Mouse (Mus musculus): ENCODE measurements around the gene Olfr1500. TPM values are rescaled to one million over a fixed set of nuclear protein-coding genes. Genes with fewer than 3 reads are reported as not detected.
"Not testable (repeated sequence)": the region's sequence is repeated elsewhere in the genome, so short reads cannot be mapped to it uniquely, and the experiment has no call there.

Gene Olfr1500
- not detected in 2 replicates for polyA plus RNA-seq (2015; fragmentation: Nextera tagmentation; extraction: Ambion mirVana)

DNA sequence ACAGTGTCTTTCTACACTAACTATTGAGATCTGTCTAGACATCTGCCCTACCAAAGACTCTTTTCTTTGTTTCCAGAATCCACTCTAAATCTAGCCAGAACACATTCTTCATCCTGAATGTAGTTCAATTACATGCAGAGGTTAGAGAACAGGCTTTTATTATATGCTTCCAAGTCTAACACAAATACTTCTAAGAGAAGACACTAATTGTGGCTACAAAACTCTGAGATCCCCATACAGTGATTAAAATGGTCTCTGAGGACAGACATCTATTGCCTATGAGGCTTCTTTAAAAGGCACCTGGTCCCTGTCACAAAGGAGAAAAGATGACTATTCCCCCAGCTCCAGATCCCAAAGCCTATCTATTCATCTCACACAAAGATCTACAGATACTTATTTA lies at the start of gene Olfr1500:
Gene Olfr1500 (minus strand): TSS at position 101 of the 400 bp plus-strand sequence.
- no peak for ATAC-seq (ENCODE audit: low FRiP score, low read depth)
- H3K27me3 ChIP-seq: no peaks in the 10 kb centered on the region
- no peak within 1 kb of the TSS for H3K4me3 ChIP-seq
- no peak within 1 kb of the TSS for H3K27ac ChIP-seq
- H3K4me1 ChIP-seq: no peaks in the 10 kb centered on the region
- no peaks in the 10 kb centered on the region for H3K36me3 ChIP-seq
- H3K9ac ChIP-seq: no peak within 1 kb of the TSS
- no peaks in the 10 kb centered on the region for H3K9me3 ChIP-seq
- H3K4me2 ChIP-seq (replicated peaks): no peak within 1 kb of the TSS

DNA sequence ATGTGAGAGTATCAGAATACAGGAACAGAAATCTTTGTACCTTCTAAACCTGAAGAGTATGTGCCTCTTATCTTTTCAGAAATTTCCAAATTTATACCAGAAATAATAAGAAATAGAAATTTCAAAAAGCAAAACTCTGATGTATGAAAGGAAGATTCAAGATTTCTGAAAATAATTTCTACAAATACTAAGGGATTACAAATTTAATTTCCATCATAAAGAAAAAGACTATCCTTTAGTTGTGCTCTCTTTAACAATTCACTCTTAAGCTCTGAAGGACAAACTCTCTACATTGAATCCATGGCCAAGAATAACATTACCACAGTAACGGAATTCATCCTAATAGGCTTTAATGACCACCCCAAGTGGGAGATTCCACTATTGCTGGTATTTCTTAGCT lies 31.2 kb upstream of the Olfr1500 start, which contains the start of gene Olfr1502:
Gene Olfr1502 (plus strand): TSS at position 301 of the 400 bp plus-strand sequence.
- 83% methylated on average over 1 of the region's 1 CpGs for WGBS
- no peak within 1 kb of the TSS for H3K9ac ChIP-seq
- no peak for ATAC-seq (ENCODE audit: low FRiP score, low read depth)
- no peaks in the 10 kb centered on the region for H3K36me3 ChIP-seq
- H3K27me3 ChIP-seq: no peaks in the 10 kb centered on the region
- no peaks in the 10 kb centered on the region for H3K4me1 ChIP-seq
- no peak within 1 kb of the TSS for H3K27ac ChIP-seq
- H3K4me3 ChIP-seq: no peak within 1 kb of the TSS
- no peaks in the 10 kb centered on the region for H3K9me3 ChIP-seq
- H3K4me2 ChIP-seq (replicated peaks): no peak within 1 kb of the TSS

DNA sequence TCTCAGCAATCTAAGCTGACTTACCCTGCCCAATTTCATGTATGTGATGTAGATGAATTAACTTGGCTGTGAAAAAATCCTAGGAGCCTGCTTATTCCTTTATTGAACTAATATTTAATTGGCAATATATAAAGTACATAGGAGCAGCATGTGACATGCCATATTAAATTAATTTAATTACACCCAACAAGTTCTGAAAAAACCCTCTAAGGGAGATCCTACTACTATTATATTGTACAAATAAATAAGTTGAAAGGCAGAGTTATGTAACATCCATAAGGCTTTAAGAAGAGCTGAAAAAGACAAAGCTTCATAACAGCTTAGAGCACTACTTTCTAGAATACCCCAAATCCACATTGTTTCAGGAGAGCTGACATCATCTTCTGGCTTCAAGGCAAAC lies 20.3 kb upstream of the Olfr1500 start, which contains the start of gene Olfr1501:
Gene Olfr1501 (minus strand): TSS at position 101 of the 400 bp plus-strand sequence.
- not testable (repeated sequence) for H3K27me3 ChIP-seq; H3K27ac ChIP-seq; H3K4me3 ChIP-seq; ATAC-seq (ENCODE audit: low FRiP score, low read depth); H3K4me2 ChIP-seq (replicated peaks); H3K4me1 ChIP-seq; H3K9me3 ChIP-seq; H3K36me3 ChIP-seq; H3K9ac ChIP-seq

DNA sequence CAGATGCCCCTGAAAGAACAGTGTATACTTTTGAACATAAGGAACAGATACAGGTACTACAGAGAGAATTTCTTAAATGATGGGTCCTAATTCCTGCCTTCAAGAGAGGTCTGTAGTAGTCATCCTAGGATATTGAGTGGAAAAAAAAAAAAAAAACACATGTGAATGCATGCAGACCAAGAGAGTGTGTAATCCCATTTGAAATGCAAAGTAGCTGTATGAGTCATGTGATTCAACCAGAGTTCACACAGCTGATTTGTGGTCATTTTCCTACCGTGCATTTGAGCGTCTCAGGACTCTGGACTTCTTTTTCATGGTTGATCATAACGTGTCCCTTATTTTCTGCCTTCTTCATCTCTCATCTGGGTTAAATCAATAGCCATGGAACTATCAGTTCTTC lies 1.8 kb downstream of the Olfr1500 start:
- no peak for ATAC-seq (ENCODE audit: low FRiP score, low read depth)
- 82% methylated on average over 3 of the region's 3 CpGs for WGBS
- no peak overlapping the region for H3K4me2 ChIP-seq (replicated peaks)

DNA sequence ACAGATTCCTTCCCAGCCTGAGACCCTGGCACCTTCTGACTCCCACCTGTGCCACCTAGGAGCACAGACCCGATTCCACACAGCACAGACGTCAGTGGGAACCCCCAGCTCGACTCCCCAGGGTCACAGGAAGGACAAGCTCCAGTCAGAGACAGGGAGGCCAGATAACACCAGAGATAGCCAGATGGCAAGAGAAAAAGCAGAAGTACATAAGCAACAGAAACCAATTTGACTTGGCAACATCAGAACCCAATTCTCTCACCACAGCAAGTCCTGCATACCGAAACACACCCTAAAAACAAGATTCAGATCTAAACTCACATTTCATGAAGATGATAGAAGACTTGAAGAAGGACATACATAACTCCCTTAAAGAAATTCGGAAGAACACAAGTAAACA lies 9.4 kb downstream of the Olfr1500 start:
- no peak overlapping the region for H3K4me3 ChIP-seq
- no peak overlapping the region for H3K27ac ChIP-seq
- no peaks in the 10 kb centered on the region for H3K27me3 ChIP-seq
- H3K9ac ChIP-seq: no peak overlapping the region
- no peak for ATAC-seq (ENCODE audit: low FRiP score, low read depth)
- no peak overlapping the region for H3K4me2 ChIP-seq (replicated peaks)
- H3K4me1 ChIP-seq: no peaks in the 10 kb centered on the region
- no peaks in the 10 kb centered on the region for H3K9me3 ChIP-seq
- 67% methylated on average over 5 of the region's 5 CpGs for WGBS
- no peaks in the 10 kb centered on the region for H3K36me3 ChIP-seq

More for the DNA sequence above, 1.8 kb downstream of the Olfr1500 start:
- Histone ChIP-seq H3K9ac (no peak overlapping the region), H3K4me1 (no peaks in the 10 kb centered on the region), H3K27ac (no peak overlapping the region), H3K9me3 (no peaks in the 10 kb centered on the region), H3K4me3 (no peak overlapping the region), H3K27me3 (no peaks in the 10 kb centered on the region), H3K36me3 (no peaks in the 10 kb centered on the region)

DNA sequence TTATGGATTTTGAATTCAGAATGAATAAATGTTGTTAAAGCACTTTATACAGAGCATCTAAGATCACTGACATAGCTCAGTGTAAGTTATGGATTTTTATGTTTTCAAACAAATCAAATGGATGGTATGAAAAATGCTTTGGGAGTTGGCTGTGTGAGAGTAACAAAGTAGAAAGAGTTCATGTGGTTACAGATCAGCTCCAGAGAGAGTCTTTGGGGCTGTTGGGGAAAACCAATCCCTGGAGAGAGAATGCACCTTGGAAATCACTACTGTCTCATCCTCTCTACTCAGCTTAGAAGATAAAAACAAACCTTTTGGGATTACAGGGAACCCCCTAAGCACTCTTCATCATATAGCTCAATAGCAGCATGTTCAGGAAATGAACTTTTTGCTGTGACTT lies 10.9 kb downstream of the Olfr1500 start, which contains the start of gene Olfr1499:
Gene Olfr1499 (minus strand): TSS at position 101 of the 400 bp plus-strand sequence.
- Histone ChIP-seq H3K4me1 (no peaks in the 10 kb centered on the region), H3K9me3 (no peaks in the 10 kb centered on the region), H3K36me3 (no peaks in the 10 kb centered on the region), H3K27me3 (no peaks in the 10 kb centered on the region), H3K27ac (no peak within 1 kb of the TSS), H3K4me2 (replicated peaks) (no peak within 1 kb of the TSS), H3K9ac (no peak within 1 kb of the TSS), H3K4me3 (no peak within 1 kb of the TSS)
- no peak for ATAC-seq (ENCODE audit: low FRiP score, low read depth)

DNA sequence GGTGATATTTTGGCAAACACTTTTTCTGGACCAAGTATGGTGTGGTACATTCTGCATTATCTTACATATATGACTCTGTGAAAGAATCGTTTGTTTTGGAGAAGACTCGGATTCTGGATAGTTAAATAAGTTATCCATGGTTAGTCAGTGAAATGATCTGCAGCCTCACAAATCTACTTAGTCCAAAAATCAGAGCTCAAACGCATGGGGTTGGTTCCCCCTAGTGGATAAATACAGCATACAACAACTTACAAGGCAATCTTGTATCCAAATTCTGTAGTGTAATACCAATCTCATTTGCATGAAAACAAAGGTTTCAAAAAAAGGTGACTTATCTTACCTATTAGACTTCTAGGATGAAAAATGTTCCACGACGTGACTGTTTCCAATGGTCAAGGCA lies 11.5 kb downstream of the Olfr1500 start:
- Histone ChIP-seq H3K9me3 (no peaks in the 10 kb centered on the region), H3K4me1 (no peaks in the 10 kb centered on the region), H3K27ac (no peak overlapping the region), H3K4me3 (no peak overlapping the region), H3K27me3 (no peaks in the 10 kb centered on the region), H3K36me3 (no peaks in the 10 kb centered on the region), H3K4me2 (replicated peaks) (no peak overlapping the region), H3K9ac (no peak overlapping the region)
- no peak for ATAC-seq (ENCODE audit: low FRiP score, low read depth)
- 40% methylated on average over 5 of the region's 5 CpGs for WGBS

DNA sequence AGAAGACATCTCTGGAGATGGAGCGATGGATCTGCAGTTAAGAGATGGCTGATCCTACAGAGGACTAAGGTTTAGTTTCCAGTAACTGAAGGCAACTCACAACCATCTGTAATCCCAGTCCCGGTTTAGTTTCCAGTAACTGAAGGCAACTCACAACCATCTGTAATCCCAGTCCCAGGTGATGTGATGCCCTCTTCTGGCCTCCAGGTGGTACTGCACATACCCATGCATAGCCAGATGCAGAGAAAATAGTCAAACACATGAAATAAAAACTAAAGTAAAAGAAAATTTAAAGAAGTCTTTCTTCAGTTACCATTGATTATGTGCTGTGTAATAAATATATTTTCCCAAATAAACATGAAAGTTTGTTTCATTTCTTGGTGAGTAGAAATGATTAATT lies 17.5 kb downstream of the Olfr1500 start:
- 51% methylated on average over 2 of the region's 2 CpGs for WGBS
- H3K4me3 ChIP-seq: no peak overlapping the region
- no peak overlapping the region for H3K27ac ChIP-seq
- no peak overlapping the region for H3K4me2 ChIP-seq (replicated peaks)
- H3K9ac ChIP-seq: no peak overlapping the region
- no peaks in the 10 kb centered on the region for H3K4me1 ChIP-seq
- H3K27me3 ChIP-seq: no peaks in the 10 kb centered on the region
- no peaks in the 10 kb centered on the region for H3K36me3 ChIP-seq
- ATAC-seq (ENCODE audit: low FRiP score, low read depth): no peak
- H3K9me3 ChIP-seq: no peaks in the 10 kb centered on the region

DNA sequence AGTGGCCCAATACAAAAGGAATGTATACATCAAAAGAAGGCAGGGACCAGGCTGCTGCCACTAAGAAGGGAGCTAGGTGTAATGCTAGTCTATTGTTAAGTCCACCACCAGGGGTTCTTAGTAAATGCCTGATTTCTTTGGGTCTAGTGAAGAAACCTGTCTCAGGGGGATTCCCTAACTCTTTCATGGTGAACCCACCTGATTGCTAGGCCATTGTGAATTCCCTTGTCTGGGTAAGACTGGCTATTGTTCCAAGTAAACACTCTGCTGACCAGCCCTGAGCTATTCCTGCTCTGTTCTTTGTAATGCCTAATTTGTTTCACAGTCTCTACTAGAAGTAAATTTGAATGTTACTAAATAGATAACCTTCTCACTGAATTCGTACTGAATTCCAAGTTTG lies 24.8 kb downstream of the Olfr1500 start:
- H3K4me1 ChIP-seq; H3K9me3 ChIP-seq; H3K27me3 ChIP-seq; ATAC-seq (ENCODE audit: low FRiP score, low read depth); H3K36me3 ChIP-seq; H3K4me3 ChIP-seq; H3K4me2 ChIP-seq (replicated peaks); H3K27ac ChIP-seq; H3K9ac ChIP-seq: not testable (repeated sequence)
- 66% methylated on average over 1 of the region's 1 CpGs for WGBS

DNA sequence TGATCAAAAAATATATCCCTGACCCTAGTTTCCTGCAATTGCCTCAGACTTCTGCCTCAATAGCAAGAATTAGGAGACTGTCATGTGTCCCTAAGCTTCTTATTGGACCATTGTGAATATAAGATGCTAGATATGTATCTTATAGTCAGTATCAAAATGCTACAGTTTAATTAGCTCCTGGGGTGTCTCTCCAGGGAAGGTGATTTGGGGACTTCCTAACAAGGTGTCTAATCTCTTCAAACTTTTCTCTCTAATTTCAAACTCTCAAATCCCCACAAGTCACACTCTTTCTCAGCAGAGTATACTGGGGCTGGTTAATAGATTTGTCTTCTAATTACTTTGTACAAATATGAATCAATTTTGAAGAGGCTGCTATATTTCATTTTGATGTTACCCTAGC lies 32.2 kb downstream of the Olfr1500 start, which contains the start of gene Olfr1497:
Gene Olfr1497 (minus strand): TSS at position 101 of the 400 bp plus-strand sequence.
- Histone ChIP-seq H3K27ac (no peak within 1 kb of the TSS), H3K27me3 (no peaks in the 10 kb centered on the region), H3K9me3 (no peaks in the 10 kb centered on the region), H3K4me2 (replicated peaks) (no peak within 1 kb of the TSS), H3K9ac (no peak within 1 kb of the TSS), H3K4me1 (no peaks in the 10 kb centered on the region), H3K36me3 (no peaks in the 10 kb centered on the region), H3K4me3 (no peak within 1 kb of the TSS)
- ATAC-seq (ENCODE audit: low FRiP score, low read depth): no peak

DNA sequence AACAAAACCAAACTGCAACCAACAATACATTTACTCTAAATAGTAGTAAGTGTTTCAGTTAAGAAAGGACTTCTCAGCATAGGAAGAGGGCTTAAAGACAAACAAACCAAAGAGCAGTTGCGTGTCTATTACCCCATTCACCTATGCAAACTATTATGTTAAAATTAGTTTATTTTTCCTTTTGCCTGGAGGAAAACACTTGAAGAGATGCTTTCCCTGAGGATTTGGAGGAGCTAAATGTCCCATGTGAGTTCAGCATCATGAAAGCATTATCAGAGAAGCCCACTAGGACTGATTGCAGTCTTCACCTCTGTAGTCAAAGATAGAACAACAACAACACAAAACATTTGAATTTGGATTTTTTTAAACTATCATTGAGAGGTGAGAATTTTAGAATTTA lies 52.7 kb downstream of the Olfr1500 start, which contains the start of gene Olfr1496:
Gene Olfr1496 (plus strand): TSS at position 301 of the 400 bp plus-strand sequence.
- Histone ChIP-seq H3K4me2 (replicated peaks) (no peak within 1 kb of the TSS), H3K27ac (no peak within 1 kb of the TSS), H3K27me3 (no peaks in the 10 kb centered on the region), H3K4me1 (no peaks in the 10 kb centered on the region), H3K36me3 (no peaks in the 10 kb centered on the region), H3K9ac (no peak within 1 kb of the TSS), H3K9me3 (no peaks in the 10 kb centered on the region), H3K4me3 (no peak within 1 kb of the TSS)
- 92% methylated on average over 1 of the region's 1 CpGs for WGBS
- no peak for ATAC-seq (ENCODE audit: low FRiP score, low read depth)
